Mouse (Mus musculus): ENCODE measurements around the gene Apoa1.

Gene Apoa1

DNA sequence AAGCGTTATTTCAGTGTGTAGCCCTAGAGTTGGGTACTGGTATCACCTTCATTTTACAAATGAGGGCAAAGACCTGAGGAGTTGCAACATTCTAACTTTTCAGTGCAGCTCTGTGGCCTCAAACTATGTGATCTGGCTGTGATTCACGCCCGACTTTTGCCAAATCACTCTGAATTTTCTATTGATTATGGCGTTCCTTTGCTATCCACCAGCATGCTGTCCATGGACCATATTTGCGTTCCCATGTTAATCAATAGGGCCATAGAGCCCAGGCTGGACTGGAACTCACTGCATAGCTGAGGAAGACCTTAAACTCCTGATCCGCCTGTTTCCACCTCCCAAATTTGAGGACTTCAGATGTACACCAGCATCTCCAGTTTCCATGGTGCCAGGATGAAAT lies 30.7 kb downstream of the Apoa1 start:
- DNase-seq, result no peak

DNA sequence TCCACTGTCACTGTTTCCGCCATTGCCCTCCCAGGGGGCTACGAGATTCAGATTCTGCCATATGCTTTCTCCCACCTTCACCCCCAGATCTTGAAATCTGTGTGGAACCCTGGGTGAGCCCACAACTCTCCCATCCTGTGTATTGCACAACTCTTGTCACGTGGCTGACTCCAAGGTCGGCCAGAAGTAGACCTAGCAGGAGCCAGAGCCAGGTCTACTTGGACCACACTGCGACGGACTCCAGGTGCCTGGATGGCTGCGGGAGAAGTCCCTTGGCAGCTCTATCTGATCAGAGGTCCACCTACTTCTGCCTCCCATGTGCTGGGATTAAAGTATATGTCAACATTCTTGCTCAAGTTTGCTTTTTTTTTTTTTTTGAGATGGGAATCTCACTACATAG lies 32.8 kb downstream of the Apoa1 start:
- no peak for DNase-seq

DNA sequence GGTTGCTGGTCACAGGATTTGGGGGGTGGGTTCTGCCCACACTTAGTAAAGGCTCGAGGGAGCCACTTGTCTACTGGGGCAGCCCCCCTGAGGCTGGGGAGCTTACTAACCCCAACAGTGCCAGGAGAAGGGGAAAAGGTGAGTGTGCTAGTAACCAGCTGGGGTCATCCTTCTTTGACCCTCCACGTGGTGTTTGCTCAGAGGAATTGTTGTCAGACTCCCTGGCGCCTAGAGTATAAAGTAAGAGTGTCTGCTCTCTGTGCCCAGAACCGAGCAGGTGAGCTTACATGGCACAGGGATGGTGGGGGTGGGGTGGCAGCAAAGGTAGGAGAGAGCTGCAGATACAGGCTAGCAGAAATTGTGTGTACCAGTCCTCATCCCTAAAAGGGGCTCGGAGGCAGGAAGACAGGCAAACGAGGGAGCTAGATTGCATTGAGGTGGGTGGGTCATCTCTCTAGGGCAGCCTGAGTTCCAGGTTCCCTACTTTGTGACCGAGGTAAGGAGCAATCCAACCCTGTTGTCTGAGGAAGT lies 40.0 kb downstream of the Apoa1 start, which contains the start of gene Apoa5:
Gene Apoa5, plus strand, starts transcription at position 291 of the 531 bp plus-strand sequence.
- no peak for DNase-seq

DNA sequence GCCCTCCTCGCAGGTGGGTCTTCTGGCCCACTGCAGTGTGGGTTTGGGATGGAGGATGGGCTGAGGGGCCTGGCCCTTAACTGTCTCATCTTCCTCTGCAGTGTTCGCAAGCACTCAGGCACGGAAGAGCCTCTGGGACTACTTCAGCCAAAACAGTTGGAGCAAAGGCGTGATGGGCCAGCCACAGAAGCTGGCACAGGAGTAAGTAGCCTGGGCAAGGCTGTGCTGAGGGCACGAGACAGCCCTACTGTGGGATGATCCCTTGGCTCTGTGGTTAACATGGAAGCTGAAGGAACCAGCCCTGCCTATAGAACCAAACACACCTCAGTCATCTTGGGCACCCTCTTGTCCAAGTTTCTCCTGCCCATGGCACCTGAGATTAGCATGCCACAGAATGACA lies 40.7 kb downstream of the Apoa1 start:
- DNase-seq, result no peak

DNA sequence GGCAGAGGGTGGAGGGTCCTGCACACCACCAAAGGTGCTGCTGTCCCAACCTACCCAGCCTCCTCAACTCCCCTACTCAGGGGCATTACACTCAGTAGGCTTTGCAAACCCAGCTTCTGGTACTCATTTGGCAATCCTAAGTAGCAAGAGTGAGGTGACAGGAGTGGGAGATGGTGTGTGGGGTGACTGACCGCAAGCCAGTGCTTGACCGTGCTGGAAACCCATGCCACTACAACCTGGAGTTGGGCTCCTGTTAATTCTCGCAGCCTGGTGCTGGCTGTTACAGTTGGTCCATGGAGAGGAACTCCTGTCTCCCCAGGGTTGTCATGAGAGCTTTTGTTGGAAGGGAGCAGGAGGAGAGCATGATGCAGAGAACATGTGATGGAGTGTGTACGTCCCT lies 42.4 kb downstream of the Apoa1 start:
- DNase-seq, result no peak

DNA sequence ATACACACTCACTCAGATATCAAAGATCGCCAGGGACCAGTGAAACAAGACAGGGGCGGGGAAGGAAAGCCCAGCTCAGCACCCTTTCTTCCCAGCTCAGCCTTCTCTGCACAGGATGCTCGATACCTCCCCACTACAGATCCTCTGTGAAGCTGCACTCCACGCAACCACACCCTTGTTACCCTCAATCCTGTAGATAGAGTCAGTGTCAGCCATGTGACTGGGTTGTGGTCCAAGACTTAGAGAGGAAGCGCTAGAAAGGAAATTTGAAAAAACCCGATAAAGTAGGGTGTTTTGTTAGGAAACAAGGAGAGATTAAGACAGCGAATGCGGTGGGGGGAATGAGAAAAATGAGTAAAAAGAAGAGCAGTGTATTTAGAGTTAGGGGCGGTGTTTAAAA lies 43.7 kb downstream of the Apoa1 start:
- DNase-seq, result no peak

DNA sequence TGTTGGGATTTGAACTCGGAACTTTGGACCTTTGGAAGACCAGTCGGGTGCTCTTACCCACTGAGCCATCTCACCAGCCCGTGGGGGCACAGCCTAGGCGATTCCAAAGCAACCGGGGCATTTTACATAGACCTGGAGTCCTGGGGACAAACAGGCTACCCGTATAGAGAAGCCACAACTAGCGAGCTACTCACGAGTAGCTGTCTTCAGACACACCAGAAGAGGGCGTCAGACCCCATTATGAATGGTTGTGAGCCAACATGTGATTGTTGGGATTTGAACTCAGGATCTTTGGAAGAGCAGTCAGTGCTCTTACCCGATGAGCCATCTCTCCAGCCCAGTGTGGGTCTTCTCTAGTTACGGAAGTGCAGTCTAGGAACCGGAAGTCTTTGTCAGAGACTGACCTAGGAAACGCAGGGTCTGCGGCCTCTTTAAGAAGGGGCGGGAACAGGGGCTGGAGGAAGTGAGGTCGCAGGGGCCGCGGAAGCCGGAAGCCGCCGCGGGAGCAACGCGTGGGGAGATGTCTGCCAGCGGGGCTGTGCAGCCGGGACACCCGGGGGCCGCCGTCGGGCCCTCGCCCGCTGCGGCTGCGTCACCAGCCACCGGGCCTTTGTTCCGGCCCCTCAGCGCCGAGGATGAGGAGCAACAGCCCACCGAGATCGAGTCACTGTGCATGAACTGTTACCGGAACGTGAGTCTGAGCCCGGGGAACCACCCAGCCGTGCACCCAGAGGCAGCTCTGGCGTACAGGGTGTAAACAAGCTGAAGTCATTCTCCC lies 44.5 kb downstream of the Apoa1 start, which contains the start of gene Zpr1:
Gene Zpr1, plus strand, starts transcription at position 388 of the 778 bp plus-strand sequence.
- DNase-seq, result peak; percentile 92

DNA sequence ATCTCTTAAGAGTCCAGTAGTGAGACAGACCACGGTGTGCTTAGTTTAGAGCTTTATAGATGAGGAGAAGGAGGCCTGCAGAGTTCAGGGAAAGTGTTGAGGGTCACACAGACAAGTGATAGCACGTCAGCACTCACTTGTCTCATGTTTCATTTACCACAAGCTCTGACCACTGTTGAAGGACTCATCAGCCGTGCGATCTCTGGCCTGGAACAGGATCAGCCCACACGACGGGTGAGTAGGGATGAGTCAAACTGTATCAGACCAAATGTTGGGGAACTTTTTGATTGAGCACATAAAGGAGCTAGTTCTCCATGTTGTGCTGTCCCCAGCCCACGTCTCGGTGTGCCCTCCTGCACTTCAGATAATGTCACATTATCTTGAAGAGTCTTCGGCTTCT lies 46.1 kb downstream of the Apoa1 start:
- DNase-seq, result no peak

All from layer of hippocampus, adult 9-11 months (tissue).